Mouse (Mus musculus): Measurements from ENCODE around the gene Apobec2.

Gene Apobec2

GRCm38 (mm10) chr17:48437421-48437911 is 4.7 kb upstream of the Apobec2 start:
- no peak for DNase-seq (ENCODE audit: low read depth, low spot score)

GRCm38 (mm10) chr17:48436487-48436886 is 3.8 kb upstream of the Apobec2 start:
- no peak for DNase-seq (ENCODE audit: low read depth, low spot score)

GRCm38 (mm10) chr17:48434479-48434878 is 1.7 kb upstream of the Apobec2 start:
- DNase-seq (ENCODE audit: low read depth, low spot score) = no peak

GRCm38 (mm10) chr17:48433689-48434330 is 1.1 kb upstream of the Apobec2 start:
- DNase-seq (ENCODE audit: low read depth, low spot score) = no peak

- DNase-seq (ENCODE audit: low read depth, low spot score) = no peak
Measured at GRCm38 (mm10) chr17:48433006-48433655, 401 bp upstream of the Apobec2 start.

GRCm38 (mm10) chr17:48431054-48431453 is 1.7 kb downstream of the Apobec2 start:
- DNase-seq (ENCODE audit: low read depth, low spot score) = no peak

- no peak for DNase-seq (ENCODE audit: low read depth, low spot score)
Measured at GRCm38 (mm10) chr17:48430394-48430793, 2.3 kb downstream of the Apobec2 start.

- peak; percentile 59 for DNase-seq (ENCODE audit: low read depth, low spot score)
Measured at GRCm38 (mm10) chr17:48427852-48428530, 4.7 kb downstream of the Apobec2 start.

- peak; percentile 35 for DNase-seq (ENCODE audit: low read depth, low spot score)
Measured at GRCm38 (mm10) chr17:48426991-48427750, 5.6 kb downstream of the Apobec2 start.

GRCm38 (mm10) chr17:48425823-48426612 is 6.7 kb downstream of the Apobec2 start:
- peak; percentile 59 for DNase-seq (ENCODE audit: low read depth, low spot score)

- DNase-seq (ENCODE audit: low read depth, low spot score) = no peak
Measured at GRCm38 (mm10) chr17:48424237-48424636, 8.5 kb downstream of the Apobec2 start.

GRCm38 (mm10) chr17:48419571-48419970 is 13.2 kb downstream of the Apobec2 start:
- no peak for DNase-seq (ENCODE audit: low read depth, low spot score)

GRCm38 (mm10) chr17:48418781-48419180 is 13.9 kb downstream of the Apobec2 start:
- DNase-seq (ENCODE audit: low read depth, low spot score) = no peak

GRCm38 (mm10) chr17:48418174-48418573 is 14.6 kb downstream of the Apobec2 start:
- DNase-seq (ENCODE audit: low read depth, low spot score) = no peak

GRCm38 (mm10) chr17:48417521-48417920 is 15.2 kb downstream of the Apobec2 start:
- DNase-seq (ENCODE audit: low read depth, low spot score) = no peak

- DNase-seq (ENCODE audit: low read depth, low spot score) = peak; percentile 71
Measured at GRCm38 (mm10) chr17:48416425-48417195, 16.1 kb downstream of the Apobec2 start.

- no peak for DNase-seq (ENCODE audit: low read depth, low spot score)
Measured at GRCm38 (mm10) chr17:48416011-48416410, 16.7 kb downstream of the Apobec2 start.

- peak; percentile 54 for DNase-seq (ENCODE audit: low read depth, low spot score)
Measured at GRCm38 (mm10) chr17:48411241-48411640, 21.5 kb downstream of the Apobec2 start.

- no peak for DNase-seq (ENCODE audit: low read depth, low spot score)
Measured at GRCm38 (mm10) chr17:48410299-48410785, 22.4 kb downstream of the Apobec2 start.
